Mouse (Mus musculus): ENCODE data around the gene Cd200r2. TPM values are rescaled to one million over a fixed set of nuclear protein-coding genes. Genes with fewer than 3 reads are reported as not detected.
"Not testable (repeated sequence)": the region's sequence is repeated elsewhere in the genome, so short reads cannot be mapped to it uniquely, and the experiment has no call there.

The Cd200r2 gene
- polyA plus RNA-seq (2012; rRNA removed) (not detected in 2 replicates), polyA plus RNA-seq (2014; fragmentation: Nextera tagmentation; extraction: Ambion mirVana) (not detected in 2 replicates)

- DNase-seq (ENCODE audit: low read depth in 3 of 3, low spot score in 3 of 3) (no peak), ATAC-seq (ENCODE audit: insufficient read depth) (no peak)
- Histone ChIP-seq H3K9me3 (ENCODE audit: control insufficient read depth, low read length) (no peaks in the 10 kb centered on the region), H3K9ac (replicated peaks) (no peak within 1 kb of the TSS), H3K4me1 (replicated peaks; ENCODE audit: control insufficient read depth in 2 of 2, insufficient read depth in 2 of 2, low read length in 1 of 2) (no peaks in the 10 kb centered on the region), H3K36me3 (replicated peaks; ENCODE audit: control insufficient read depth, insufficient read depth, low read depth) (no peaks in the 10 kb centered on the region), H3K4me3 (ENCODE audit: insufficient read depth in 1 of 2, low read depth in 2 of 2, low read length in 2 of 2) (no peak within 1 kb of the TSS), H3K27me3 (ENCODE audit: control insufficient read depth, insufficient read depth, low read length) (no peaks in the 10 kb centered on the region), H3K4me2 (ENCODE audit: low read depth) (no peak within 1 kb of the TSS), H3K27ac (no peak within 1 kb of the TSS)
- no peak for TF ChIP-seq EP300 (IDR thresholded peaks at IDR 0.05; ENCODE audit: low read depth)
- 64% methylated on average over 2 of the region's 2 CpGs for WGBS (ENCODE audit: insufficient replicate concordance)
These were observed at the start of gene Cd200r2 for GRCm38 (mm10) chr16:44866797-44867196. TSS of gene Cd200r2 (plus strand) at chr16:44867097.

- Histone ChIP-seq H3K4me1 (replicated peaks; ENCODE audit: control insufficient read depth in 2 of 2, insufficient read depth in 2 of 2, low read length in 1 of 2) (no peaks in the 10 kb centered on the region), H3K27me3 (ENCODE audit: control insufficient read depth, insufficient read depth, low read length) (no peaks in the 10 kb centered on the region), H3K27ac (no peak overlapping the region), H3K4me2 (ENCODE audit: low read depth) (no peak overlapping the region), H3K36me3 (replicated peaks; ENCODE audit: control insufficient read depth, insufficient read depth, low read depth) (no peaks in the 10 kb centered on the region), H3K9me3 (ENCODE audit: control insufficient read depth, low read length) (no peaks in the 10 kb centered on the region), H3K4me3 (ENCODE audit: insufficient read depth in 1 of 2, low read depth in 2 of 2, low read length in 2 of 2) (no peak overlapping the region), H3K9ac (replicated peaks) (no peak overlapping the region)
- TF ChIP-seq CTCF (IDR thresholded peaks at IDR 0.05; ENCODE audit: low read depth) (no peak), EP300 (IDR thresholded peaks at IDR 0.05; ENCODE audit: low read depth) (no peak)
- WGBS (ENCODE audit: insufficient replicate concordance): 35% methylated on average over 1 of the region's 1 CpGs
- no peak for ATAC-seq (ENCODE audit: insufficient read depth)
- DNase-seq (ENCODE audit: low read depth in 3 of 3, low spot score in 3 of 3): no peak
These were observed 48.9 kb upstream of the Cd200r2 start for GRCm38 (mm10) chr16:44818010-44818409.

- DNase-seq (ENCODE audit: low read depth in 3 of 3, low spot score in 3 of 3) (no peak), ATAC-seq (ENCODE audit: insufficient read depth) (no peak)
- no peak overlapping the region for H3K9ac ChIP-seq (replicated peaks)
- H3K27me3 ChIP-seq (ENCODE audit: control insufficient read depth, insufficient read depth, low read length): no peaks in the 10 kb centered on the region
- 27% methylated on average over 4 of the region's 4 CpGs for WGBS (ENCODE audit: insufficient replicate concordance)
- H3K4me3 ChIP-seq (ENCODE audit: insufficient read depth in 1 of 2, low read depth in 2 of 2, low read length in 2 of 2): no peak overlapping the region
- no peak overlapping the region for H3K27ac ChIP-seq
- no peaks in the 10 kb centered on the region for H3K36me3 ChIP-seq (replicated peaks; ENCODE audit: control insufficient read depth, insufficient read depth, low read depth)
- no peaks in the 10 kb centered on the region for H3K4me1 ChIP-seq (replicated peaks; ENCODE audit: control insufficient read depth in 2 of 2, insufficient read depth in 2 of 2, low read length in 1 of 2)
- H3K4me2 ChIP-seq (ENCODE audit: low read depth): no peak overlapping the region
- no peaks in the 10 kb centered on the region for H3K9me3 ChIP-seq (ENCODE audit: control insufficient read depth, low read length)
- TF ChIP-seq CTCF (IDR thresholded peaks at IDR 0.05; ENCODE audit: low read depth) (no peak), EP300 (IDR thresholded peaks at IDR 0.05; ENCODE audit: low read depth) (no peak)
These were observed 46.4 kb upstream of the Cd200r2 start for GRCm38 (mm10) chr16:44820545-44820944.

- Histone ChIP-seq H3K9ac (replicated peaks) (no peak overlapping the region), H3K27ac (no peak overlapping the region), H3K9me3 (ENCODE audit: control insufficient read depth, low read length) (no peaks in the 10 kb centered on the region), H3K27me3 (ENCODE audit: control insufficient read depth, insufficient read depth, low read length) (no peaks in the 10 kb centered on the region), H3K36me3 (replicated peaks; ENCODE audit: control insufficient read depth, insufficient read depth, low read depth) (no peaks in the 10 kb centered on the region), H3K4me2 (ENCODE audit: low read depth) (no peak overlapping the region), H3K4me3 (ENCODE audit: insufficient read depth in 1 of 2, low read depth in 2 of 2, low read length in 2 of 2) (no peak overlapping the region), H3K4me1 (replicated peaks; ENCODE audit: control insufficient read depth in 2 of 2, insufficient read depth in 2 of 2, low read length in 1 of 2) (no peaks in the 10 kb centered on the region)
- no peak for TF ChIP-seq CTCF (IDR thresholded peaks at IDR 0.05; ENCODE audit: low read depth)
- TF ChIP-seq EP300 (IDR thresholded peaks at IDR 0.05; ENCODE audit: low read depth): no peak
- WGBS (ENCODE audit: insufficient replicate concordance): 39% methylated on average over 3 of the region's 3 CpGs
- DNase-seq (ENCODE audit: low read depth in 3 of 3, low spot score in 3 of 3) (no peak), ATAC-seq (ENCODE audit: insufficient read depth) (no peak)
These were observed 34.6 kb upstream of the Cd200r2 start for GRCm38 (mm10) chr16:44832286-44832685.

GRCm38 (mm10) chr16:44833189-44833588 is 33.7 kb upstream of the Cd200r2 start:
- H3K9me3 ChIP-seq (ENCODE audit: control insufficient read depth, low read length); ATAC-seq (ENCODE audit: insufficient read depth); H3K4me1 ChIP-seq (replicated peaks; ENCODE audit: control insufficient read depth in 2 of 2, insufficient read depth in 2 of 2, low read length in 1 of 2); H3K4me2 ChIP-seq (ENCODE audit: low read depth); H3K27ac ChIP-seq; H3K27me3 ChIP-seq (ENCODE audit: control insufficient read depth, insufficient read depth, low read length); H3K36me3 ChIP-seq (replicated peaks; ENCODE audit: control insufficient read depth, insufficient read depth, low read depth); H3K4me3 ChIP-seq (ENCODE audit: insufficient read depth in 1 of 2, low read depth in 2 of 2, low read length in 2 of 2); H3K9ac ChIP-seq (replicated peaks); DNase-seq (ENCODE audit: low read depth in 3 of 3, low spot score in 3 of 3): not testable (repeated sequence)
- 34% methylated on average over 2 of the region's 2 CpGs for WGBS (ENCODE audit: insufficient replicate concordance)
